In genomic region chr5:66784624-66785361, GRCm38 (mm10) we compare ENCODE assay signal across 15 mouse cellular contexts. TPM values are rescaled to one million over a fixed set of nuclear protein-coding genes. Genes with fewer than 3 reads are reported as not detected.
"Had no signal": no experiment of that assay in that cellular context is flagged by ENCODE, and none has a peak within 500 bp of the region (broad histone marks: within the 10 kb centered on the region; RNA-seq: fewer than 3 reads in every experiment).

No protein-coding gene starts in this region.

- H3K9me3 ChIP-seq: liver, embryonic 13.5 days; midbrain, embryonic 15.5 days had no signal

- DNase-seq: kidney, adult 8-10 months; kidney, postnatal 36 days; liver; liver, embryonic 13.5 days; liver, postnatal 0 days; thymus, adult 18-20 months; thymus, postnatal 25 days had no signal

- H3K4me2 ChIP-seq: liver, embryonic 13.5 days; midbrain, embryonic 15.5 days; neural tube, embryonic 12.5 days had no signal

- H3K4me3 ChIP-seq: layer of hippocampus, adult 2 months; liver, embryonic 13.5 days; midbrain, embryonic 10.5 days; midbrain, embryonic 15.5 days; neural tube, embryonic 12.5 days had no signal

- ATAC-seq: inflammation-experienced regulatory T-cells, adult 6 months; intestine, postnatal 0 days; liver, postnatal 0 days; midbrain, embryonic 15.5 days had no signal

- H3K36me3 ChIP-seq: liver, embryonic 13.5 days; midbrain, embryonic 10.5 days; midbrain, embryonic 15.5 days; neural tube, embryonic 12.5 days had no signal

- H3K27me3 ChIP-seq: liver, embryonic 13.5 days; midbrain, embryonic 15.5 days; neural tube, embryonic 12.5 days had no signal

- H3K9ac ChIP-seq: liver, embryonic 13.5 days; liver, postnatal 0 days; midbrain, embryonic 15.5 days; neural tube, embryonic 12.5 days had no signal

- H3K4me1 ChIP-seq: liver, embryonic 13.5 days; midbrain, embryonic 10.5 days; midbrain, embryonic 15.5 days; neural tube, embryonic 12.5 days had no signal

- H3K27ac ChIP-seq: kidney, postnatal 0 days; layer of hippocampus, adult 2 months; liver, embryonic 13.5 days; midbrain, embryonic 10.5 days; midbrain, embryonic 15.5 days; neural tube, embryonic 12.5 days had no signal

RNA-seq across cellular contexts. Expression of gene Limch1, which starts 39.2 kb away (rescaled TPM):
- total RNA-seq: monocyte, adult 5-6 weeks had no signal
